Mouse (Mus musculus): Measurements from ENCODE around the gene Cdcp2. TPM values are rescaled to one million over a fixed set of nuclear protein-coding genes. Genes with fewer than 3 reads are reported as not detected.

Gene Cdcp2
- total RNA-seq, 1 experiment from 2014 or later: not detected

Other genes with a start within 250 kb of the Cdcp2 start
- 16.4 and 23.5 TPM in 2 replicates for gene Ssbp3, start 186.2 kb upstream of the Cdcp2 start, total RNA-seq (2017)
- gene Mrpl37, start 30.0 kb upstream of the Cdcp2 start, total RNA-seq (2017): 26.4 and 31.7 TPM in 2 replicates
- 6.0 and 13.0 TPM in 2 replicates for gene Cyb5rl, start 29.9 kb upstream of the Cdcp2 start, total RNA-seq (2017)
- gene Tmem59, start 81.5 kb downstream of the Cdcp2 start, total RNA-seq (2017): 202 and 210 TPM in 2 replicates
- gene Tceanc2, start 82.2 kb downstream of the Cdcp2 start, total RNA-seq (2017): 22.0 and 23.8 TPM in 2 replicates
- gene Ldlrad1, start 112.3 kb downstream of the Cdcp2 start, total RNA-seq (2017): 0.70 TPM in 1 of 2 replicates, not detected in the other
- 6.1 and 7.9 TPM in 2 replicates for gene Lrrc42, start 156.6 kb downstream of the Cdcp2 start, total RNA-seq (2017)
- gene Hspb11, start 156.7 kb downstream of the Cdcp2 start, total RNA-seq (2017): 5.5 and 11.1 TPM in 2 replicates
- not detected in 2 replicates for gene Dio1, start 210.3 kb downstream of the Cdcp2 start, total RNA-seq (2017)
- 49.5 and 59.7 TPM in 2 replicates for gene Yipf1, start 217.5 kb downstream of the Cdcp2 start, total RNA-seq (2017)